Mouse (Mus musculus) urinary bladder, postnatal 25 days (tissue): ENCODE data around the gene Ankib1.
"Not testable (repeated sequence)": the region's sequence is repeated elsewhere in the genome, so short reads cannot be mapped to it uniquely, and the experiment has no call there.

Source experiments
- DNase-seq: peaks from one replicate; pipeline ENCODE4 v3.0.0; 2022; ENCODE audit warnings: low spot score

The Ankib1 gene

DNA sequence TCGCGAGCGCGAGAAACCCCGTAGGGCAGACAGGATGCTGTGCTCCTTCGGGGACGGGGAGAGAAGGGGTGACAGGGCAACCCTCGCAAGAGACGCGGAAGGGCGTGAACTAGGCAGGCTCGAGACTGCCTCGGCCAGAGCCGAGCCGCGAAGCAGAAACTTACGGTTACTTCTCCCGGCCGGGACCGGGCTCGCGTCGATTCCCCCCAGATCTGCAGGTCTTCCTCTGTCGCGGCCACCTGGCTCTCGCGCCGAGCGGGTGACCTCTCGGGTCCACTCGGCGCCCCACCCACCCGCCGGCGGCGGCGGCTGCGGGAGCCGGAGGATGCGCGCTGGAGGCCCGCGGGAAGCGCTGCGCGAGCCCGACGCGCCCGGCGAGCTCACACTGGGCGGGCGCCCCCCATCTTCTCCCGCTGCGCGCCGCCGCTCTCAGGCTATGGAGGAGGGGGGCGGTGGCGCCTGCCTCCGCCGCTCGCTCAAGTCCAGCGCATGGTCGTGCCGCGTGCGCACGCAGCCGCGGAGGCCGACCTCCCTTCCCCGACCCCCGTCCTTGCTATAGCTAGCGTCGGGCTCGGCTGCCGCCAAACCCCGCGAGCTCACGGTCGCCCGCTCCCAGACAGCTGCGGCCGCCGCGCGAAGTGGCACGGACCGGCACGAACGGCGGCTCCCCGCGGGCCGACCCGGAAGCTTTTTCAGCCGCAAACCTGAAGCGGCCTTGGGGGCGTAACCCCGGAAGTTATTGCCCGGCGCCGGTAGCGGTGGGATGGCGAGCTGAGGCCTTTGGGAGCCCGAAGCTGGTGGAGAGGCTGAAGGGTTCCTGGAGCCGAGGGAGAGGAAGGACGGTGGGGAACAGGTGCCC is at the start of gene Ankib1, which contains the start of gene Krit1:
Gene Ankib1, minus strand, starts transcription at position 493 of the 859 bp plus-strand sequence.
Gene Krit1, plus strand, starts transcription at position 752 of the 859 bp plus-strand sequence.
- DNase-seq = peak; percentile 87

DNA sequence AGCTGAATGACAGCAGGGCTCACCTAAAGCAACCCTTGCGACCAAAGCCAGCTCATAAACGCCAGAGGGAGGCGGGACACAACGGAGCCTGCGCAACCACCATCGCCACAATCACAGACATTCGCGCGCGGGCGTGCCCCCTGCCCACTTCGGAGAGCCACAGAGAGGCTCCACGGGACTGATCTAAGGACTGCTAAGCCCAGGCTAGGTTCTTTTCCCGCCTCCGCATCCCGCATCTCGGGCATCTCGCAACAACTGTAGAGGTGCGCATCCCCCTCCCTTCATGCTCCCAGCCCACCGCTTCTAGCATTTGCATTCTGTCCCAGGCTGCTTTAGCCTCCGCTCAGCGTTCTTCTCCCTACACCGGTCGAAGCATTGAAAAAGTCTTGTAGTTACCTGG is 42.3 kb upstream of the Ankib1 start, which contains the start of gene Lrrd1:
Gene Lrrd1, plus strand, starts transcription at position 148 of the 400 bp plus-strand sequence.
- no peak for DNase-seq

DNA sequence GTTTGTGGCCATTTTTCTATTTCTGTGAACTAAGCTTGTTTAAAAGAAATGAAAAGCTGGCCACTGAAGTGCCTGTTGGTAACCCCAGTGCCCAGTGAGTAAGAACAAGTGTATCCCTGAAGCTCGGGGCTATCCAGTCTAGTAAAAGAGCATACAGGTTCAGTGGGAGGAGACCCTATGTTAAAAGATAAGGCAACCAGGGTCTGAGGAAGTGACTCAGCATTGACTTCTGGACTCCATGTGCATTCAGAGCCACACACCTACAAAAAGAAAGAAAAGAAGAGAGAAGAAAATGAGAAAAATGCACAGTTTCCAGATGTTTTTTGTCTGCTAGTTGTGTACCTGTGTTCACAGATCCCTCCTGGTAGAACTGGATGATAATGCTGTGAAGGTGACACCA is 31.4 kb upstream of the Ankib1 start:
- no peak for DNase-seq

- no peak for DNase-seq
These were observed 5.7 kb upstream of the Ankib1 start for GRCm38 (mm10) chr5:3808472-3808871.

DNA sequence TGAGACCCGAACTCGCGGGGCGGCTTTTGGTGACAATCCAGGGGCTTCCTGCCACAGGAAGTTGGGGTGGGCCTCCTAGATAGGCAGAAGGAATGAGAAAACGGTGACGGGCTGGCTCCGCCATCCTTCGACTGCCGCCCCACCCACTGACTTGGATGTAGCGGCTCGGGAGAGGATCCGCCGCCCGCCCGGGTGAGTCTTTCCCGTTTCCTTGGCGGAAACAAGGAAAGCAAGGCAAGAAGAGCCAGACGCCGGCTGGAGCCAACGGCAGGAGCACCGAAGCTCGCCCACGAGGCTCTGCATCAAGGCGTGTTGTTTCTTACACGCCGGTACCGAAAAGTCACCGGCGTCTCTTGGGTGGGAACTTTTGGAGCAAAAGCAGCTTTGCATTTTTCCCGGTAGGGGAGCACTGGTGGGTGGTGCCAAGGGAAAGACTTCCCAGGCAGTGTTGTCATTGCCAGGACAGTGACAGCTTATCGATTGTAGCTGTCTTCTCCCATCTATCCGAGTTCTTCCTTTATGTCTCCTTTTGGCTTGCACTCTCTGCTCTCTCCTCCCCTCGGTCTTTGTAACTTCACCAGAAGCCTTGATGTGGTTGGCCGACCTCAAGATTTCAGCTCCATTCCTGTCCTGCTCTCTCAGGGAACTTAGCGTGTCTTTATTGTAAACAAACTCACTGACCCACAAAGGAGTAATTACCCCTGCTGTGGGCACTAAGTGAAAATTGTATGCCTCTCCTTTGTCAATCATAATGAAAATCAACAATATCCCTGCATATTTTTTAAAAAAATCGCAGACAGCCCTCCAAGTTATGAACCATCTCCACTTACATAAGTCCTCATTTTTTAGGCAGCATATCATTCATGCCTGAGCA is 804 bp upstream of the Ankib1 start:
- DNase-seq = no peak

DNA sequence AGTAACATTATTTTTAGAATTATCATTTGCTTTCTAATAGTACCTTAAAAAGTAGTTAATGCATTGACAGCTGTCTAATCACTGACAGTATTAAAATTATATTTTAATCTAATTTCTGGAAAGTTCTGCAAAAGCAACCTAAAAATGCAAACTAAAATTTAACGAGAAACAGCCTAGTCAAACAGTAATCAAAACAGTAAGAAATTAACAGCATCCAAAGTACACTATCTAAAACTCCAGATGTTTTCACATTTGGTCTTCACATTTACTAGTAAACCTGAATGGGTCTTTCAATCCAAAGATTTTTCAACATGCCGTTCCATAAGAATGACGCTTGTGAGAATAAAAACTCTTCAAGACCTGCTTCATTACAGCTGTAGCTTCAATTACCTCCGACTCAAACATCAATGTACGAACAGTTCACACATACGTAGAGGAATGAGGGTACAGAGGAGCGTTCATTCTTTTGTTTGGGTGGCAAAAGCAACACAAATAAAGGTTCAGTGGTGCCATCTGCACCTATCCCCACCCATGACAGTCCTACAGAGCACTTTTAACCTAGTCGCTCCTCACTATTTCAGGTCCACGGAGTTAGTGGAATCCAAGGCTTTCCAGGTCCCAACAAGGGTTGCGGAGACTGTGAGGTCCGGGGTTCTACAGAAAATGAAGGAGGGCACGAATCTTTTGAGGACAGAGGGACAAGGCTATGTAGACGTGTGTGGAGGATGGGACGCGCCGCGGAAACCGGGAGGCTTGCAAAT is 873 bp downstream of the Ankib1 start:
- DNase-seq = no peak

DNA sequence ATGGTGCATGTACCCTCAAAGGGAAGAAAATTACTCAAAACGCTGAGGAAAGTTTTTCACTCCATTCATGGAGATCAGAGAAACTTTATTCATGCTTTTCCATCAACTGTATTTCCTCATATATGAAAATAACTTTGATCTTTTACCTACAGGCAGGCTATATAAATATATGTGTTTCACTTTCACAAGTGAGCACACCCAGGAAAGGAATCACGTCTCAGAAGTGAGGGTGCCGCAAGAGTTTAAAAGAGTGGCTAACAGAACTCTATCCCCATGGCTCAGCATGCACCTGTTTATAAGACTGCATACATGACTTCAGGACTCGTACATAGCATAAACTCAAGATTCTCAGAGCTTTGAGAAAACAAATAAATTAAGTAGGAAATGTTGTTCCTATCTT is 1.8 kb downstream of the Ankib1 start:
- DNase-seq = no peak

DNA sequence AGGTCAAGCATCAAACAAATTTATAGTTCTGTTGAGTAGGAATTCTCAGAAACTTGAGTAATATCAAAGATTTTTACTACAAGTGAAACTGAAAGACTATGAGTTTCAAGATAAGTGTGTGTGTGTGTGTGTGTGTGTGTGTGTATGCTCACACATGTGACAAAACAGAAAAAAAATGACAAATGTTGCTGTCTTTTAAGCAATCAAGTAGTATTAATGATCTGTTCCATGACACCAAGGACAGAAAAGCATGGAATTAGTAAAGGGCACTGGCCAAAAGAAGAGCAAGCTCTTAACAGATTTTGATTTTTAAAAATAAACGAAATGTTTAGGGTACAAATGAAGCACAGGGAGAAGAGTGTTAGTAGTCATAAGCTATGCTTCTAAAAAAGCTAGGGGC is 2.7 kb downstream of the Ankib1 start:
- DNase-seq = no peak

GRCm38 (mm10) chr5:3798656-3799055 is 4.1 kb downstream of the Ankib1 start:
- DNase-seq = not testable (repeated sequence)

- DNase-seq = not testable (repeated sequence)
These were observed 5.6 kb downstream of the Ankib1 start for GRCm38 (mm10) chr5:3797101-3797500.

GRCm38 (mm10) chr5:3791048-3791447 is 11.7 kb downstream of the Ankib1 start:
- DNase-seq = no peak

GRCm38 (mm10) chr5:3787548-3787947 is 15.2 kb downstream of the Ankib1 start:
- DNase-seq = no peak

DNA sequence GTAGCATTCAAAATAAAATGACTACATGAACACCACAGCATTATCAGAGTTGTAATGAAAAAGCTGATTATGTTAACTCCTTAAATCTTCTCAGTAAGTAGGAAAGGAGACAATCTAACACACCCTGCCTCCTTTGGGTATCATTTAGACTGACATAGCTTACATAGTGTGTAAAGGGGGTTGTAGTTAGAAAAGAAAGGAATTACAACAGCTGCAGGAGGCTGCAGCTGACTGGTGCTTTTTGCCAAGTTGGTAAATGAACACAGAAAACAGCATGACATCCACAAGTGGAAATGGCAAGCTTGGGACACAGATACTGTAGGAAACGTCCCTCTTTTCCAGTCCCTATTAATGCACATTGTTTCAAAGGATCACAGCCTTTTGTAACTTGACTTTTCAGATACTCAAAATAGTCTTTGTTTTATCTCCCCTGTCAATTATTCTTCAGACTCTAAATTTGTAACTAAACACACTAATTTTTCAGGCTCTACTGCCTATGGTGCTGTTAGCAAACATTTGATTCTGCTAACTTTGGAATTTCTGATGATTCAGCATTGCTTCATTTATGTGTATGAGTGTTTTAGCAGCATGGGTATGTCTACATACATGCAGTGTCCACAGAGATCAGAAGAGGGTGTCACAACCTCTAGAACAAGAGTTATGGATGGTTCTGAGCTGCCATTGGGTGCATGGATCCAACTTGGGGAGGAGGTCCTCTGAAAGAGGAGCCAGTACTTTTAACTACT is 17.8 kb downstream of the Ankib1 start:
- no peak for DNase-seq

DNA sequence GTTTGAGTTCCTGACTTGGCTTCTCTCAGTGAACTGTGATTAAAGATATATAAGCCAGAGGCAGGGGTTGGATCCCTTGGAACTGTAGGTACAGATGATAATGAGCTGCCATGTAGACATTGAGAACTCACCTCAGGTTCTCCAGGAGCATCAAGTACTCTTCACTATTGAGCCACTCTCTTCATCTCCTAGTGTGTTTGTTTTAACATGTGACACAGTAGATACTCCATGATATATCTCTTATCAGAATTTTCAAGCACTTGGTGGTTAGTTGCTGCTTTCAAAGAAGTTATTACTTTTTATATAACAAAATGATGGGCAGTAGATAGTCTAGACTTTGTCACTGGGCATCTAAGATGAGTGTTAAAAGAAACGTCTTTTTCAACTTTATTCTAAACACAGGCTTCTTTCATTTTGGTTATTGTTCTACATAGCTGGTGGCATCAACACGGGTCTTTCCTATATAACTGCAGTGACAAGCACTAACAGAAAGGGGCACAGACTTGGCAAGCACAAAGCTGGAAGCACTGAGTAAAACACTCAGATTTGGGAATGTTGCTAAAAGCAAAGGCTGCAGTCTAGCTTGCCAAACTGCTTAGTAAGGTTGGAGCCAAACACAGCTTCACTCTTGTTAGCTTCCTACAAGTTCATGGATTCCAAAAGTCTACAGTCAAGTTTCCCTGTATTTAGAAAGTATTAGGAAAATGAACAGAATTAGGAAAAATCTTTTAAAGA is 18.6 kb downstream of the Ankib1 start:
- DNase-seq = no peak

DNA sequence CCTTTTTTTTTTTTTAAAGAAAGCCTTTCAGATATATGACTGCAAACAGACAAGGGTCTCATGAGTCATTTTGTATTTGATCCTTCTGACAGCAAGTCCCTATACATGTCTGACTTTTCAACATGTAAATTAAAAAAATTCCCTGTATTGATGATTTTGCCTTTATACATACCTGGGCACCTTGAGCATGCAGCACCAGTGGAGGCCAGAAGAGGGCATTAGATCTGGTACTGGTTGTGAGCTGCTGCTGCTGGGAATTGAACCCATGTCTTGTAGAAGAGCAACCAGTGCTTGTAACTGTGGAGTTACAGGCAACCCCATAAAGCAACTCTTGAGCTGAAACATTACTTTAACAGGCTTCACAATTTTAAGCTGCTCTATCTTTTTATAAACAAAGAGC is 20.1 kb downstream of the Ankib1 start:
- no peak for DNase-seq

- no peak for DNase-seq
These were observed 30.7 kb downstream of the Ankib1 start for GRCm38 (mm10) chr5:3772017-3772416.

GRCm38 (mm10) chr5:3771512-3771911 is 31.2 kb downstream of the Ankib1 start:
- DNase-seq = no peak

DNA sequence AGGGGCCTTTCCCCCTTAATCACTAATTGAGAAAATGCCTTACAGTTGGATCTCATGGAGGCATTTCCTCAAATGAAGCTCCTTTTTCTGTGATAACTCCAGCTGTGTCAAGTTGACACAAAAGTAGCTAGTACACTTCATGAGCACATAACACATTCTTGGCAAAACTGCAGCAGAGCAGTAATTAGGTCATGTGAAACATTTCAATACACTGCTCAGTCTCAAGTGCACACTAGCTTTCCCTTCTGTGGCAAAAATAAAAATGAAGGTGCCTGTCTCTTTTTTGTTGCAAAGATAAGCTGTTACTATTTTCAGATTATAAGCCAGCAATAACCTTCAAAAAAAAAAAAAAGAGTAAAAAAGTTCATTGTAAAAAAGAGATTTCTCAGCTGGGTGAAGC is 52.2 kb downstream of the Ankib1 start:
- DNase-seq = not testable (repeated sequence)

DNA sequence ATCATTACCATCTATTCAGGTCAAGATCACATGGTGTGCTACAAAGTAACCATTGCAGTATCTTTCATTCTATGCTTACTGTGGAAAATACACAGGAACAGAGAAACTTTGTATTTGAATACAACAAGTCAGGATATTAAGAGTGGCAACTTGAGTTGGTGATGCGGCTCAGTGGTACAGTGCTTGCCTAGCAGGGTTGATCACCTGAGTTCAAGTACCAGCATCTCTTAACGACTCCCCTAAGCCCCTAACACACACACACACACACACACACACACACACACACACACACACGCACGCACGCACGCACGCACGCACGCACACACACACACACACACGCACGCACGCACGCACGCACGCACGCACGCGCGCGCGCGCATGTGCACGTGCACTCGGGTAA is 69.9 kb downstream of the Ankib1 start:
- DNase-seq = not testable (repeated sequence)

- DNase-seq = no peak
These were observed 73.9 kb downstream of the Ankib1 start for GRCm38 (mm10) chr5:3728820-3729219.

- DNase-seq = no peak
These were observed 77.2 kb downstream of the Ankib1 start for GRCm38 (mm10) chr5:3725491-3725890.
